Mouse (Mus musculus) thymus, adult 2 months (tissue): ENCODE results near the gene Gm20517.

Experiments used
- CTCF ChIP-seq: fragments of 200-500 bp; IDR thresholded peaks from 2 replicates; pipeline ENCODE4 v1.5.1; 2012; ENCODE audit warnings: mild to moderate bottlenecking, control low read depth, low read length, moderate library complexity, borderline replicate concordance; ENCODE audit not compliant: control insufficient read depth, poor library complexity, insufficient read depth; ENCODE audit errors: extremely low read depth
- POLR2A ChIP-seq: fragments of 200-500 bp; IDR thresholded peaks from 2 replicates; pipeline ENCODE4 v1.6.1; 2012; ENCODE audit warnings: mild to moderate bottlenecking, low read length, control low read depth, moderate library complexity; ENCODE audit not compliant: control insufficient read depth, poor library complexity, insufficient read depth; ENCODE audit errors: extremely low read depth

GRCm38 (mm10) chr17:47571621-47572020 lies 39.8 kb upstream of the Gm20517 start:
- no peak for TF ChIP-seq CTCF
- TF ChIP-seq POLR2A, result no peak
